Mouse (Mus musculus): Measurements from ENCODE around the gene Spink4. TPM values are rescaled to one million over a fixed set of nuclear protein-coding genes. Genes with fewer than 3 reads are reported as not detected.

Gene Spink4
- total RNA-seq (2021) (100 to 1,000 TPM in 1 of 2 experiments, not detected in 1; 112 TPM), polyA plus RNA-seq (2012; rRNA removed) (6.3 and 15.7 TPM in 2 replicates)
- long read RNA-seq, result 0 reads

- peak; percentile 58 for DNase-seq
These were observed at the start of gene Spink4 for GRCm38 (mm10) chr4:40919785-40920184. TSS of gene Spink4 (plus strand) at chr4:40920052.

GRCm38 (mm10) chr4:40870206-40870605, 49.6 kb upstream of the Spink4 start:
- no peak for DNase-seq

GRCm38 (mm10) chr4:40872129-40872528, 47.7 kb upstream of the Spink4 start:
- DNase-seq, result no peak

GRCm38 (mm10) chr4:40873320-40873719, 46.5 kb upstream of the Spink4 start:
- DNase-seq, result no peak

- DNase-seq, result no peak
These were observed 45.7 kb upstream of the Spink4 start for GRCm38 (mm10) chr4:40874151-40874600.

- DNase-seq, result no peak
These were observed 44.9 kb upstream of the Spink4 start for GRCm38 (mm10) chr4:40874794-40875552.

GRCm38 (mm10) chr4:40875842-40876241, 44.0 kb upstream of the Spink4 start:
- DNase-seq, result no peak

GRCm38 (mm10) chr4:40876814-40877371, 43.0 kb upstream of the Spink4 start:
- peak; percentile 31 for DNase-seq

GRCm38 (mm10) chr4:40877528-40877927, 42.3 kb upstream of the Spink4 start:
- no peak for DNase-seq

- DNase-seq, result no peak
These were observed 36.7 kb upstream of the Spink4 start for GRCm38 (mm10) chr4:40883200-40883599.

GRCm38 (mm10) chr4:40884282-40885165, 35.3 kb upstream of the Spink4 start:
- no peak for DNase-seq

GRCm38 (mm10) chr4:40885166-40885525, 34.7 kb upstream of the Spink4 start:
- no peak for DNase-seq

- no peak for DNase-seq
These were observed 34.0 kb upstream of the Spink4 start for GRCm38 (mm10) chr4:40885883-40886282.

GRCm38 (mm10) chr4:40888839-40889238, 31.0 kb upstream of the Spink4 start:
- DNase-seq, result no peak

GRCm38 (mm10) chr4:40889252-40889651, 30.6 kb upstream of the Spink4 start:
- DNase-seq, result peak; percentile 86

GRCm38 (mm10) chr4:40889983-40890382, 29.9 kb upstream of the Spink4 start:
- DNase-seq, result no peak

GRCm38 (mm10) chr4:40891206-40891605, 28.6 kb upstream of the Spink4 start:
- DNase-seq, result no peak

- no peak for DNase-seq
These were observed 24.7 kb upstream of the Spink4 start for GRCm38 (mm10) chr4:40895118-40895517.

- DNase-seq, result no peak
These were observed 24.2 kb upstream of the Spink4 start for GRCm38 (mm10) chr4:40895646-40896045.

- no peak for DNase-seq
These were observed 21.3 kb upstream of the Spink4 start for GRCm38 (mm10) chr4:40898476-40899044.

- no peak for DNase-seq
These were observed 20.6 kb upstream of the Spink4 start for GRCm38 (mm10) chr4:40899264-40899663.

- no peak for DNase-seq
These were observed 19.8 kb upstream of the Spink4 start for GRCm38 (mm10) chr4:40900071-40900470.

Data from adrenal gland, adult 2 months (tissue).